Mouse (Mus musculus) adrenal gland, adult 18-20 months (tissue): Measurements from ENCODE around the gene Glrp1. TPM values are rescaled to one million over a fixed set of nuclear protein-coding genes. Genes with fewer than 3 reads are reported as not detected.

ENCODE experiments used
- DNase-seq, 2 experiments: peaks; one replicate each; pipeline ENCODE4 v3.0.0; 2021 to 2022; ENCODE audit warnings: low spot score in 2 of 2
- total RNA-seq, 2 experiments: library from RNA; stranded (reverse); gene quantifications; 1 replicate in 1 of 2; 2 replicates in 1 of 2; pipeline ENCODE4 v1.2.3; 2021

The Glrp1 gene
- total RNA-seq, 2 experiments from 2014 or later, result not detected

GRCm38 (mm10) chr1:88497407-88497806 is 12.5 kb downstream of the Glrp1 start:
- no peak for DNase-seq

- no peak for DNase-seq
These were observed 17.5 kb downstream of the Glrp1 start for GRCm38 (mm10) chr1:88492415-88492814.

- DNase-seq, result no peak
These were observed 18.1 kb downstream of the Glrp1 start for GRCm38 (mm10) chr1:88491617-88492378.

GRCm38 (mm10) chr1:88490164-88490563 is 19.7 kb downstream of the Glrp1 start:
- DNase-seq, result no peak

- no peak for DNase-seq
These were observed 20.9 kb downstream of the Glrp1 start for GRCm38 (mm10) chr1:88488957-88489356.

GRCm38 (mm10) chr1:88486336-88486735 is 23.5 kb downstream of the Glrp1 start:
- DNase-seq, result no peak

- DNase-seq, result no peak
These were observed 25.8 kb downstream of the Glrp1 start for GRCm38 (mm10) chr1:88484059-88484458.

- no peak for DNase-seq
These were observed 27.4 kb downstream of the Glrp1 start for GRCm38 (mm10) chr1:88482142-88483099.

- DNase-seq, result no peak
These were observed 29.3 kb downstream of the Glrp1 start for GRCm38 (mm10) chr1:88480594-88480993.

GRCm38 (mm10) chr1:88478205-88478604 is 31.7 kb downstream of the Glrp1 start:
- no peak for DNase-seq

GRCm38 (mm10) chr1:88476554-88477085 is 33.2 kb downstream of the Glrp1 start:
- DNase-seq, result no peak

- DNase-seq, result peak in 1 of 2 experiments; percentile 19
These were observed 34.3 kb downstream of the Glrp1 start for GRCm38 (mm10) chr1:88475502-88475953.

- peak in 1 of 2 experiments; percentile 11 for DNase-seq
These were observed 35.3 kb downstream of the Glrp1 start for GRCm38 (mm10) chr1:88474598-88474997.

- DNase-seq, result no peak
These were observed 36.0 kb downstream of the Glrp1 start for GRCm38 (mm10) chr1:88473899-88474298.

GRCm38 (mm10) chr1:88472258-88472657 is 37.6 kb downstream of the Glrp1 start:
- no peak for DNase-seq

- no peak for DNase-seq
These were observed 40.1 kb downstream of the Glrp1 start for GRCm38 (mm10) chr1:88469746-88470145.

GRCm38 (mm10) chr1:88468335-88468734 is 41.5 kb downstream of the Glrp1 start:
- no peak for DNase-seq

GRCm38 (mm10) chr1:88467866-88468265 is 42.0 kb downstream of the Glrp1 start:
- no peak for DNase-seq

- DNase-seq, result no peak
These were observed 43.4 kb downstream of the Glrp1 start for GRCm38 (mm10) chr1:88466325-88467064.

- DNase-seq, result no peak
These were observed 44.1 kb downstream of the Glrp1 start for GRCm38 (mm10) chr1:88465722-88466121.
